In the genomic region with DNA sequence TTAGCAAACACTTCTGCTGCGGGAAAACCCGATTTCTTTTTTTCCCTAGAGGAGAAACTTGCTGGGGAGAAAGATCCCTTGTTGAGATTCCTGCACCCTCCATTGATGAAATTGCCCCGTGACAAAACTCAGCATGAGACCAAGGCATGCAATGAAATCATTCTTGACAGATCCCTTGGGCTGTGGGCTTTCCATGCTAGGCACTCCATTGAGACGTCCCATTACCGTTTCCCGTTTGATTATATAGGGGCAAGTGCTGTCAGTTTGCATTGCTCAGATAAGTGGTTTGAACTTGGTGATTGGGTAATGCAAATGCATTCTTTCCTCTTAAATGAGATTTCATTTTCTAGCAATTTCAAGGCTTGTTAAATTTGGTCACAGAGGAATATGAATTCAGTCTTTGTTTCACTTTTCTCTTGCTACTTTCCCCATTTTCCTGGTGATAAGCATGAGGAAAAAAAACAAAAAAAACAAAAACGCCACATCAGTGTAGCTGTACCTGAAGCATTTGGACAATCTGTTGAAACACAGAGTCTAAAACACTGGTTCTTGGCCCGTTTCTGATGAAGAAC, we compare ENCODE assay signal across 18 mouse cellular contexts.
DNase-seq lines count a peak whose midpoint lies in the region; ATAC-seq and TF ChIP-seq lines count a peak whose summit lies in the region.
"Had no signal": no experiment of that assay in that cellular context is flagged by ENCODE, and none has a peak within 500 bp of the region (broad histone marks: within the 10 kb centered on the region; RNA-seq: fewer than 3 reads in every experiment).

No protein-coding gene starts in this region.

- H3K27ac ChIP-seq in neural tube, embryonic 11.5 days (ENCODE audit: low read depth, low read length), result no peak overlapping the region
- no peak overlapping the region for H3K27ac ChIP-seq in hindbrain, postnatal 0 days
- H3K27ac ChIP-seq in midbrain, postnatal 0 days (ENCODE audit: low read depth, low read length), result no peak overlapping the region
- H3K27ac ChIP-seq: lung, embryonic 15.5 days; stomach, embryonic 15.5 days had no signal

- no peak overlapping the region for H3K4me2 ChIP-seq in neural tube, embryonic 11.5 days (ENCODE audit: low read depth)
- H3K4me2 ChIP-seq in hindbrain, postnatal 0 days (ENCODE audit: low read depth, low read length), result no peak overlapping the region
- no peak overlapping the region for H3K4me2 ChIP-seq in midbrain, postnatal 0 days (ENCODE audit: low read depth, low read length, poor library complexity, severe bottlenecking)
- H3K4me2 ChIP-seq: liver, embryonic 11.5 days; lung, embryonic 15.5 days; stomach, embryonic 15.5 days had no signal

- H3K27me3 ChIP-seq in neural tube, embryonic 11.5 days (ENCODE audit: control insufficient read depth, insufficient read depth, low read length), result no peaks in the 10 kb centered on the region
- no peaks in the 10 kb centered on the region for H3K27me3 ChIP-seq in hindbrain, postnatal 0 days (ENCODE audit: insufficient read depth, low read length)
- H3K27me3 ChIP-seq in midbrain, postnatal 0 days (ENCODE audit: insufficient read depth, low read length), result no peaks in the 10 kb centered on the region
- H3K27me3 ChIP-seq: lung, embryonic 15.5 days; stomach, embryonic 15.5 days had no signal

- no peak for DNase-seq in neural tube, embryonic 11.5 days (ENCODE audit: low spot score)
- no peak for DNase-seq in neural tube, embryonic 10.5 days (ENCODE audit: extremely low spot score, low spot score)
- peak; percentile 13 for DNase-seq in hindbrain, postnatal 0 days (ENCODE audit: low spot score)
- peak; percentile 17 for DNase-seq in midbrain, postnatal 0 days (ENCODE audit: low spot score)
- DNase-seq in adrenal gland, adult 8-10 months, result no peak
- DNase-seq in adrenal gland, postnatal 10 days, result no peak
- no peak for DNase-seq in cerebellum, postnatal 4 days (ENCODE audit: low spot score in 2 of 2)
- DNase-seq: cerebellum, adult 9-10 months; heart, adult 11 months; kidney, adult 2 months; kidney, postnatal 25 days; right cerebral cortex, adult 18-20 months; spleen, adult 18-20 months; thymus, postnatal 14 days had no signal

- peak; percentile 74 for ATAC-seq in neural tube, embryonic 11.5 days (ENCODE audit: insufficient read depth, low FRiP score, low TSS enrichment)
- no peak for ATAC-seq in hindbrain, postnatal 0 days
- ATAC-seq in midbrain, postnatal 0 days (ENCODE audit: low FRiP score), result no peak
- ATAC-seq: forebrain, embryonic 14.5 days had no signal

- no peaks in the 10 kb centered on the region for H3K9me3 ChIP-seq in neural tube, embryonic 11.5 days (ENCODE audit: control insufficient read depth, low read length)
- no peaks in the 10 kb centered on the region for H3K9me3 ChIP-seq in hindbrain, postnatal 0 days (ENCODE audit: low read length)
- H3K9me3 ChIP-seq in midbrain, postnatal 0 days (ENCODE audit: low read length), result no peaks in the 10 kb centered on the region
- H3K9me3 ChIP-seq: lung, embryonic 15.5 days; stomach, embryonic 15.5 days had no signal

- TF ChIP-seq CTCF in hindbrain, postnatal 0 days (IDR thresholded peaks at IDR 0.05; ENCODE audit: low read depth), result no peak
- no peak for TF ChIP-seq CTCF in midbrain, postnatal 0 days (IDR thresholded peaks at IDR 0.05)

- no peak overlapping the region for H3K4me3 ChIP-seq in neural tube, embryonic 11.5 days (ENCODE audit: low read depth, low read length)
- no peak overlapping the region for H3K4me3 ChIP-seq in hindbrain, postnatal 0 days (ENCODE audit: low read length)
- no peak overlapping the region for H3K4me3 ChIP-seq in midbrain, postnatal 0 days (ENCODE audit: low read depth, low read length)
- H3K4me3 ChIP-seq: lung, embryonic 15.5 days; stomach, embryonic 15.5 days had no signal

- H3K9ac ChIP-seq in neural tube, embryonic 11.5 days (ENCODE audit: low read length), result no peak overlapping the region
- no peak overlapping the region for H3K9ac ChIP-seq in hindbrain, postnatal 0 days (replicated peaks; ENCODE audit: low read length)
- H3K9ac ChIP-seq in midbrain, postnatal 0 days (replicated peaks; ENCODE audit: low read length, poor library complexity, severe bottlenecking), result no peak overlapping the region
- H3K9ac ChIP-seq: lung, embryonic 15.5 days; stomach, embryonic 15.5 days had no signal

- WGBS in neural tube, embryonic 11.5 days, result 55% methylated on average over 8 of the region's 8 CpGs
- WGBS in hindbrain, postnatal 0 days, result 33% methylated on average over 8 of the region's 8 CpGs
- WGBS in midbrain, postnatal 0 days, result 35% methylated on average over 8 of the region's 8 CpGs

- H3K36me3 ChIP-seq in neural tube, embryonic 11.5 days (ENCODE audit: control insufficient read depth, insufficient read depth, low read length), result no peaks in the 10 kb centered on the region
- no peaks in the 10 kb centered on the region for H3K36me3 ChIP-seq in hindbrain, postnatal 0 days (ENCODE audit: insufficient read depth, low read length)
- H3K36me3 ChIP-seq in midbrain, postnatal 0 days (ENCODE audit: insufficient read depth, low read length), result no peaks in the 10 kb centered on the region
- H3K36me3 ChIP-seq: lung, embryonic 15.5 days; stomach, embryonic 15.5 days had no signal

- H3K4me1 ChIP-seq in neural tube, embryonic 11.5 days (ENCODE audit: control insufficient read depth, insufficient read depth, low read length), result no peaks in the 10 kb centered on the region
- H3K4me1 ChIP-seq in hindbrain, postnatal 0 days (ENCODE audit: insufficient read depth, low read length), result no peaks in the 10 kb centered on the region
- no peaks in the 10 kb centered on the region for H3K4me1 ChIP-seq in midbrain, postnatal 0 days (ENCODE audit: insufficient read depth, low read length)
- H3K4me1 ChIP-seq: lung, embryonic 15.5 days; stomach, embryonic 15.5 days had no signal

Comparison
In these comparisons a context has a peak if more than half of its experiments do, and no peak if none do; other contexts are left out.
1. DNase-seq: peak in hindbrain, postnatal 0 days (single experiment) and midbrain, postnatal 0 days (single experiment); none in neural tube, embryonic 11.5 days (single experiment), neural tube, embryonic 10.5 days (single experiment), adrenal gland, adult 8-10 months (single experiment), adrenal gland, postnatal 10 days (single experiment) and cerebellum, postnatal 4 days (0 of 2).